Mouse (Mus musculus) midbrain, embryonic 14.5 days (tissue): Measurements from ENCODE around the gene Rnf111. TPM values are rescaled to one million over a fixed set of nuclear protein-coding genes. Genes with fewer than 3 reads are reported as not detected.

Experiments used
- ATAC-seq: fragments of 200-750 bp; cut with Nextera tagmentation; 2 replicates; pipeline ENCODE4 v1.8.0; 2017; ENCODE audit warnings: moderate number of reproducible peaks, moderate library complexity; ENCODE audit not compliant: low FRiP score, low TSS enrichment
- DNase-seq: peaks from one replicate; pipeline ENCODE4 v3.0.0-alpha.2; 2015
- H3K27ac ChIP-seq: fragments of 300-500 bp; sonication (generic); replicated peaks from 2 replicates; pipeline ENCODE4 v1.5.1; 2014; ENCODE audit warnings: mild to moderate bottlenecking, low read depth, low read length, moderate library complexity
- H3K27me3 ChIP-seq: fragments of 300-500 bp; sonication (generic); 2 replicates; pipeline ENCODE4 v1.6.1; 2014; ENCODE audit warnings: low read length, control low read depth, mixed read lengths; ENCODE audit not compliant: control insufficient read depth, insufficient read depth
- H3K36me3 ChIP-seq: fragments of 300-500 bp; sonication (generic); 2 replicates; pipeline ENCODE4 v1.6.1; 2014; ENCODE audit warnings: low read length, control low read depth; ENCODE audit not compliant: control insufficient read depth, insufficient read depth
- H3K4me1 ChIP-seq: fragments of 300-500 bp; sonication (generic); 2 replicates; pipeline ENCODE4 v1.6.1; 2014; ENCODE audit warnings: mild to moderate bottlenecking, antibody characterized with exemption, low read length, control low read depth; ENCODE audit not compliant: control insufficient read depth, insufficient read depth
- H3K4me2 ChIP-seq: fragments of 300-500 bp; sonication (generic); 2 replicates; pipeline ENCODE4 v1.6.1; 2014; ENCODE audit warnings: mild to moderate bottlenecking, low read length, moderate library complexity
- H3K4me3 ChIP-seq: fragments of 300-500 bp; sonication (generic); replicated peaks from 2 replicates; pipeline ENCODE4 v1.5.1; 2014; ENCODE audit warnings: low read depth, low read length
- H3K9ac ChIP-seq: fragments of 300-500 bp; sonication (generic); replicated peaks from 2 replicates; pipeline ENCODE4 v1.6.1; 2014; ENCODE audit warnings: mild to moderate bottlenecking, low read length, moderate library complexity
- H3K9me3 ChIP-seq: fragments of 300-500 bp; sonication (generic); 2 replicates; pipeline ENCODE4 v1.6.1; 2016; ENCODE audit warnings: low read length, control low read depth, mixed read lengths; ENCODE audit not compliant: control insufficient read depth
- WGBS: fragments of 180-500 bp; shearing (Covaris S2); extraction: QIAGEN DNeasy Blood & Tissue Kit; methylation state at CpG from one replicate; pipeline ENCODE4 v1.1.7; 2014; 5-methylcytosine and 5-hydroxymethylcytosine counted together
- polyA plus RNA-seq: library from polyadenylated mRNA; unstranded; fragments of >200 nt; fragmentation: Nextera tagmentation; extraction: Ambion mirVana; gene quantifications from 2 replicates; pipeline ENCODE4 v1.2.1, GENCODE M21; 2014

Rnf111 gene
- polyA plus RNA-seq, 1 experiment from 2014 or later: 37.5 TPM

DNA sequence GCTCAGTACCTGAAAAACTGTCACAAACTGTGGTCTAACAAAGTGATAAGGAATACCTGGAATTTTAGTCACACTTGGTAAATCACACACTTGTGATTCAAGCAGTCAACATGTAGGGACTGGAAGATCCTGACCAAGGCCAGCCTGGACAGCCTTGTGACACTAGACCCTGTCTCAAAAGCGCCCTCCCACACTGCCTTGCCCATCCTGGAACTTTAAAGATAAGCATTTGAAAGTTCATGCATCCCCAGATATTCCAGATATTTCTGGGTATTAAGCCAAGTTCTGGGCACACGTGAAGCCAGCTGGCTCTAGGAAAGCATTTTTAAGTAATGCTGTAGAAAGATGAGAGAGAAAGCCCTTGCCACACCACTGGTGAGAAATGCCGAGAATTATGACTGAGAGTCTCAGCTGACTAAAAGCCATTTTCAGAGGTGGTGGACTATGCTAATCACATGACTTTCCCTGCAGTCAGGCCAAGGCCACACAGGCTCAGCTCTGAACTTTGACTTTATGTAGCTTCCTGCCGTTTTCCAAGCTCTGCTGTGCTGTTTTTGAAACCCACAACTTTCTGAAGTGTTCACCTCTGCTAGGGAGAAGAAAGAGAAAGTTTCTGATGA is 6.5 kb upstream of the Rnf111 start:
- ATAC-seq (no peak), DNase-seq (no peak)
- Histone ChIP-seq H3K4me1 (no peaks in the 10 kb centered on the region), H3K9ac (no peak overlapping the region), H3K4me3 (no peak overlapping the region), H3K9me3 (no peaks in the 10 kb centered on the region), H3K4me2 (no peak overlapping the region), H3K27me3 (no peaks in the 10 kb centered on the region), H3K36me3 (no peaks in the 10 kb centered on the region), H3K27ac (no peak overlapping the region)
- 78% methylated on average over 4 of the region's 4 CpGs for WGBS

DNA sequence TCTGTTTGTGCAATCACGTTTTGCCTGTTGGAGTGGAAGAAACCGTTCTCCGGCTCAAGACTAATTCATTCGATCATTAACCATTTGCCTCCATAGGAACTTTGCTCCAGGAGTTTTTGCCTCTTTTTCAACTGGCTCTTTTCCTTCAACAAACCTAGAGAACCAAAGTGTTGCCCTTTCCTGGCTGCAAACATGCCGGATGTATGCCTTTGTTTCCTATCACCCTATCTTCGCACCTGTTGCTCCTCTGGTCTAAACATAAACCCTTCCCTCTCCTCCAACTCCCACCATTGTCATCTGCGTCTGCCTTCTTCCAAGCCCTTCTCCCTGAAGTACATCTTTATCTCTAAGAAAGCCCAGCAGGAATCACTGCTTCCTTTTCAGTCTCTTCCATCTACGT is 3.3 kb upstream of the Rnf111 start:
- Histone ChIP-seq H3K4me2 (no peak overlapping the region), H3K9ac (no peak overlapping the region), H3K27me3 (no peaks in the 10 kb centered on the region), H3K27ac (no peak overlapping the region), H3K36me3 (no peaks in the 10 kb centered on the region), H3K4me3 (no peak overlapping the region), H3K9me3 (no peaks in the 10 kb centered on the region), H3K4me1 (peaks cover 7% of the 10 kb centered on the region)
- no peak for ATAC-seq
- WGBS: 83% methylated on average over 8 of the region's 8 CpGs
- no peak for DNase-seq

DNA sequence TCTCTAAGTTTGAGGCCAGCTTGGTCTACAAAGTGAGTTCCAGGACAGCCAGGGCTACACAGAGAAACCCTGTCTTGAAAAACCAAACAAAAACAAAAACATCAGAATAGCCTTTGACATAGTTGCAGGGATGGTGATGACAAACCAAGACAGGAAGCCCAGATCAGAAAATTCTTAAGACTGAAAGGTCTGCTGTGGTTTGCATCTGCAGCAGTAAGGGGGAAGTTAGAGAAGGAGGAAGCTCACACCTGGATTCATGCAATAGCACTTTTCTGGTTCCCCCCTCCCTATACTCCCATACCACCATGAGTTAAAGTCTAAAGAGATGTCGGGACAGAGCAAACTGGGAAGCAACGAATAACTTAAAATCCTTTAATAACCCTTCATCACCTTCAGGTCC is 2.7 kb upstream of the Rnf111 start:
- H3K4me3 ChIP-seq: no peak overlapping the region
- H3K27ac ChIP-seq: no peak overlapping the region
- DNase-seq: no peak
- peaks cover 13% of the 10 kb centered on the region for H3K4me1 ChIP-seq
- 82% methylated on average over 2 of the region's 2 CpGs for WGBS
- H3K9me3 ChIP-seq: no peaks in the 10 kb centered on the region
- no peak overlapping the region for H3K9ac ChIP-seq
- H3K27me3 ChIP-seq: no peaks in the 10 kb centered on the region
- no peaks in the 10 kb centered on the region for H3K36me3 ChIP-seq
- no peak for ATAC-seq
- H3K4me2 ChIP-seq: no peak overlapping the region

DNA sequence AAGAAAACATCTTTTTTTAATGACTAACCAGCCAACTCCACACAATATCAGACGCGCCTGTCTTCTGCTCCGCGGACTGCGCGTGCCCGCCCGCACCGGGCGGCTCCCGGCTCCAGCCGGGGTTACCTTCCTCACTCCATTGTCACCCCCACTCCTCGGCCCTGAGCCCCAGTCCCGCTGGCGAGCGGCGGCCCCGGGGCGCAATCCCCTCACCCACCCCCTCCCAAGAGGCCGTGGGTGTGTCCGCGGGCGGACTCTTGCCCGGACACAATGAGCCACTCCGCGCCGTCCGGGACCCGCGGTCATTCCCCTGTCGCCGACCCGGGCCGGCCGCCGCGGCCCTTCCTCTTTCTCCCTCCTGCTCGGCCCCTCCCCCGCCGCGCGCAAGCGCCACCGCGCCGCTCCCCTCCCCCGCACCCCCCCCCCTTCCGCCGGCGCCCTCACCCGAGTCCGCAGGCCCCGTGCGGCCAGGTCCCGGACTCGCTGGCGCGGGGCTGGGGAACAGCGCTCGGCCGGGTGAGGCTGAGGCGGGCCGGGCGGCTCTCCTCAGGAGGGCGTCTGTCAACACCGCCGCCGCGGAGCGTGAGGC is 416 bp downstream of the Rnf111 start:
- Histone ChIP-seq H3K4me1 (peaks cover 14% of the 10 kb centered on the region), H3K4me3 (peak overlapping the region; percentile 88), H3K9me3 (no peaks in the 10 kb centered on the region), H3K36me3 (peaks cover 4% of the 10 kb centered on the region; the same call in 1 of the 2 replicates), H3K4me2 (peak overlapping the region; percentile 64), H3K27ac (peak overlapping the region; percentile 99), H3K27me3 (no peaks in the 10 kb centered on the region), H3K9ac (peak overlapping the region; percentile 96)
- under 1% methylated on average over 60 of the region's 70 CpGs for WGBS
- ATAC-seq (peak; percentile 92), DNase-seq (peak; percentile 77)

DNA sequence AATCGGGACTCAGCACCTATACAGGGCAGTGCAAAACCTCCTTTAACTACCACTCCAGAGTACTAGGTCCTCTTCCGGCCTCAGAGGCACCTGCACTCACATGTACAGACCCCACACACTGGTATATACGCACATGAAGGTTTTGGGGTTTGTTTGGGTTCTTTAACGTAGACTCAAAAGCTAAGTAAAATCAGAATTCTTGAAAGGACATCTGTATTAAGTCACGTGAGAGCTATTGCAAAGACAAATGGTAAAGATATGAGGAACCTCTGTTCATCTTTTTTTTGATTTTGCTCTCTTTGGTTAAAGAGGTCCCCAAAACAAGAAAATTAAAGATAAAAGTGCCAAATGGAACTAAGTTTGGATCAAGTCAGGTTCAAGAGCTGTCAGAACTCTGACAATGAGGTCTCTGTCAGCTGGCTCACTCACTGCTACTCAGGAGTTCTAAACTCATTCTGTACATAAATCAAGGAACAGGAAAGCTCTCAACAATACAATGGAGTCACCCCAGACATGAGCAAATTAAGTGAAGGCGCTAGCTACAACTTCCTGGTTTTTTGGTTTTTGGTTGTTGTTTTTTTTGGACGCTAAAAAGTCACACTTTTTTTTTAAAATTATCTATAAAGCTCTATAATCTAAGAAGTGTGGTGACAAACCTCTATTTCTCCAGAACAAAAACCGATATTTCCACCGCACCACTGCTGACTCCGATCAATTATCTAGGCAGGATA is 1.1 kb downstream of the Rnf111 start:
- ATAC-seq (no peak), DNase-seq (peak; percentile 8)
- no peaks in the 10 kb centered on the region for H3K9me3 ChIP-seq
- peaks cover 4% of the 10 kb centered on the region; the same call in 1 of the 2 replicates for H3K36me3 ChIP-seq
- H3K9ac ChIP-seq: peak overlapping the region; percentile 96
- peaks cover 14% of the 10 kb centered on the region for H3K4me1 ChIP-seq
- H3K4me2 ChIP-seq: peak overlapping the region; percentile 64
- H3K4me3 ChIP-seq: peak overlapping the region; percentile 88
- H3K27me3 ChIP-seq: no peaks in the 10 kb centered on the region
- peak overlapping the region; percentile 99 for H3K27ac ChIP-seq
- whole genome bisulfite sequencing: 38% methylated on average over 10 of the region's 10 CpGs

DNA sequence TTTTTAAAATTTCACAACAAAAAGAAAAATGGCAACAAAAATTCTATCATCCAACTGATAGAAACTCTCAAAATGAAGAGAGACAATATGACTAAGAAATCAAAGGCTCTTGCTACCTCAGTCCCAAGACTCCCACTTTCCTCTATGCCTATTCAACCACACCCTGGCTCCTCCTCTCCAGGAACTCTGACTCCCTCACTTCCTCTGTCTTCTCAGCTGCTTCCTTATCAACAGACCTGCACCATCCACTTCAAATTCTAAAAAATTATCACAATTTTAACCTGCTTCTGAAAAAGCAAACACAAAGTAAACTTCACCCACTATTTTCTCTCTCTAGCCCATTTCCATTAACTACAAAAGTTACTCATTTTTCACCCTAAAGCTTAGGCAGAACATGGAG is 6.5 kb downstream of the Rnf111 start:
- ATAC-seq (no peak), DNase-seq (no peak)
- no peak overlapping the region for H3K4me2 ChIP-seq
- no peak overlapping the region for H3K27ac ChIP-seq
- no peaks in the 10 kb centered on the region for H3K9me3 ChIP-seq
- peaks cover 18% of the 10 kb centered on the region; the same call in 1 of the 2 replicates for H3K36me3 ChIP-seq
- no peaks in the 10 kb centered on the region for H3K27me3 ChIP-seq
- peaks cover 8% of the 10 kb centered on the region for H3K4me1 ChIP-seq
- no peak overlapping the region for H3K9ac ChIP-seq
- H3K4me3 ChIP-seq: no peak overlapping the region

DNA sequence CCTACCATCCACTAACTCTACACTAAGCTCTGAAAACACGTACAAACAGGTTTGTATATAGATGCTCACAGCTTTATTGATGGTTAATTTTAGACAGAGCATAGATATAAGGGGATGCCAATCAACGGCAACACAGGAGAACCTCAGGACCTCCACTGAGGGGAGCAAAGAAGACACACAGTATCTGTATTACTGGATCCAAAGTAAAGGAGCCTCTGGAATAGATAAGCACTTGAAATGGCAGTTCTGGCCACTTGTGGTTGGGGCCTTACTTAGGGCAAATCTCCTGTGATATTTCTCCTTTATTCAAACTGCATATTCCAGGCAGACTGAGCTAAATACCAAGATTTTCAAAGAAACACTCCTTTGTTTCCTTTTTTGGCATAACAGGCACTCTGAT is 10.5 kb downstream of the Rnf111 start:
- Histone ChIP-seq H3K9me3 (no peaks in the 10 kb centered on the region), H3K9ac (no peak overlapping the region), H3K27ac (no peak overlapping the region), H3K4me2 (no peak overlapping the region), H3K27me3 (no peaks in the 10 kb centered on the region), H3K36me3 (peaks cover 17% of the 10 kb centered on the region; the same call in 1 of the 2 replicates), H3K4me1 (no peaks in the 10 kb centered on the region), H3K4me3 (no peak overlapping the region)
- DNase-seq (no peak), ATAC-seq (no peak)
- 98% methylated on average over 2 of the region's 2 CpGs for whole genome bisulfite sequencing

DNA sequence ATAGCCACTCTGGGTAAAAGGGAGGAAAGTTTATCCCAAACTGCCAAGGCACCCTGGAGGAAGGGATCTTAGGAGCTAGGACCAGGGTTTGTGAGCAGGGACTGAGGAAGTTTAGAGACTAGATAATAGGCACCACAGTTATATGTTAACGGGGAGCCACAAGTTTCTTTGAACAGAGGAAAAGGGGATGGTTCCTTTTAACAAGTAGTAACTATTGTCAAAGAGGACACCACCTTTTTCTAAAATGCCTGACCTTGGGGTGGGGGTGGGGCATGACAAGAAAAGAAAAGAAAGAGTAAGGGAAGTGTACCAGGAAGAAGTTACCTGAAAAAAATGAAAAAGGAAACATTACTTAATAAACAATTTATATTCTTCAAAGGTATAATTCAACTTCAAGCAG is 12.3 kb downstream of the Rnf111 start:
- ATAC-seq: no peak
- Histone ChIP-seq H3K27me3 (no peaks in the 10 kb centered on the region), H3K27ac (no peak overlapping the region), H3K4me1 (no peaks in the 10 kb centered on the region), H3K4me3 (no peak overlapping the region), H3K9ac (no peak overlapping the region), H3K4me2 (no peak overlapping the region), H3K9me3 (no peaks in the 10 kb centered on the region), H3K36me3 (peaks cover 22% of the 10 kb centered on the region; the same call in 1 of the 2 replicates)
- 95% methylated on average over 1 of the region's 1 CpGs for WGBS
- no peak for DNase-seq
